Mouse (Mus musculus) sigmoid colon, adult 10 weeks (tissue): Measurements from ENCODE around the gene Kif15. TPM values are rescaled to one million over a fixed set of nuclear protein-coding genes. Genes with fewer than 3 reads are reported as not detected.

ENCODE experiments used
- polyA plus RNA-seq: library from polyadenylated mRNA; stranded (reverse); fragments of 350-450 nt; fragmentation: Illumina TruSeq; extraction: RNeasy Lipid Tissue Mini Kit (QIAGEN cat#74804); gene quantifications from one replicate; pipeline ENCODE4 v1.2.3, GENCODE M21; 2014; ENCODE audit warnings: low read depth, low replicate concordance

Gene Kif15
- 29.9 TPM for polyA plus RNA-seq

DNA sequence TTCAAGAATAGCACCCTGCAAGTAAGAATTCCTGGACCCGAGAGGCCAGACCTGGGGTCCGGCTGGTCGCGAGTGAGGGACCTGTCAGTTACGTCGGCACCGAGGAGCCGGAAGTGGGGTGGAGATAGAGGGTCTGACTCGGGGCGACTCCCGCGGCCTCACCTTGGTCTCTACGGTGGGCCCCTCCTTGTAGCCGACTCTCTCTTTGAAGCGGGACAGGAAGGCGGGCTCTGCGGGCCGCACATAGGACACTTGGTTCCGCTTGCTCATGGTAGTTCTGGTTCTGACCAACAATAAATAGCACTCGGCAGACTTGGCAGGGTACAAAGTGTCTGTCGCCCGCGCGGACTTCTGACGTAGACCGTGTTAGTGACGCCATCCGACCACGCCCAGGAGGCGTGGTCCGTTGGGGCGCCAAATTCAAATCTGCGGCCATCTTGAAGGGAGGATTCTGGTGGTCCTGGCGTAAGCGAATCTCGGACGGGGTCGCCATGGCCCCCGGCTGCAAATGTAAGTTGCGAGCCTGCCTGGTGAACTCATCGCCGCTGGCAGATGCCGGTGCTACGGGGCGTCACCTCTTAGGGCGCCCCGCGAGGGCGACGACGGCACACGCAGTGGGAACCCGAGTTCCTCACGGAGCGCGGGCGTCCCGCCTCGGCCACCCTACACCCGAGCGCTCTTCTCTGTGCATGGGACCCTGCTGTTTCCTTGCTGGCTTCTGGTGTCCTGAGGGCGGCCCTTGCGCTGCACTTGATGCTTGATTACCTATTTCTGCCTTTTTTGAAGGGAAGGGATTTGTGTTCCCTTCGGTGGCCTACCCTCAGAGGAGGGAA is at the start of gene Kif15, which contains the start of gene 1110059G10Rik:
Kif15 (plus strand) TSS at position 404 of the 833 bp plus-strand sequence.
1110059G10Rik (minus strand) TSS at position 358 of the 833 bp plus-strand sequence.

DNA sequence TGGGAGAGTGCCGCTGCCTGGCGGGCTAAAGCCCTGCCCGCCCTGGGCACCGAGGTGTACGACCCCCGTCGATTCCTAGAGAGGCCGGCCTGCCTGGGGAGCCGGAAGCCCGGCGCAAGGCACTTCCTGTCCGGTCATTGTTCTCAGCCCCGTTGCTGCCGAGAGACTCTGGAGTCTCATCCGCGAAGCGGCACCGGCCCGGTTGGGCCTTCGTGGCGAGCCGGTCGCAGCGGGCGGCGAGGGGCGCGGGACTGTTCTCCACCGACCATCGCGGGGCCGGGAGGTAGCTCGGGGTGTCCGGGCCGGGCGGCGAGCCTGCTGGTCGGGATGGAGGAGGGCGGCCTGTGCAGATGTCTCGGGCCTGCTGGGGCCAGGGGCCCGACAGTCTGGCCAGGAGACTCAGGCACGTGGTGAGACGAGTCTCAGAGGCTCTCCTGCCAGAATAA is 27.9 kb upstream of the Kif15 start, which contains the start of gene Zfp105:
Zfp105 (plus strand) TSS at position 137 of the 446 bp plus-strand sequence.

DNA sequence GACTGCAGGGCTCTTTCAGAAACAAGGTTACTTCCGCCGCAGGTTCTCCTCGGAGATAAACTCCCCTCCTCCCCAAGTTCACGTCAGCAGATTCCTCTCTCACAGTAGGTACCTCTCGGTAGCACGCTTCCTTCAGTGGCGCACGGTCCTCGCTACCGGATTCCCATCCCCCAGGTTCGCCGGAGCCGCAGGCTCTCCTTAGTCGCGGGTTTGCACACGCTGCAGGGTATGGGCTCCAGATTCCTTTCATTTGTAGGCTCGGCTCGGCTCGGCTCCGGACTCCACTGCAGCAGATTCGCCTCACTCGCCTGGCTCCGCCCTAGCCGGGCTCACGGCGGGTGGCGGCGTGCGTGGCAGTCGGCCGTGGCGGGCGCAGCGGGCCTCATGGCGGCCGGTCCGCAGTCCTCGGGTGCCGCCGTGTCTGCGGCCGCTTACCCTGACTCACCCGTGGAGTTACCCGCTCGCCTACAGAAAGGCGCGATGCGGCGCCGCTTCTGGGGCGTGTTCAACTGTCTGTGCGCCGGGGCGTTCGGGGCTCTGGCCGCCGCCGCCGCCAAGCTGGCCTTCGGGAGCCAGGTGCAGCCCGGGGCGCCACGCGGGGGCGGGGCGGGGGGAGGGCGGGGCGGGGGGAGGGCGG is 70.3 kb downstream of the Kif15 start, which contains the start of gene Tmem42:
Tmem42 (plus strand) TSS at position 332 of the 637 bp plus-strand sequence.

DNA sequence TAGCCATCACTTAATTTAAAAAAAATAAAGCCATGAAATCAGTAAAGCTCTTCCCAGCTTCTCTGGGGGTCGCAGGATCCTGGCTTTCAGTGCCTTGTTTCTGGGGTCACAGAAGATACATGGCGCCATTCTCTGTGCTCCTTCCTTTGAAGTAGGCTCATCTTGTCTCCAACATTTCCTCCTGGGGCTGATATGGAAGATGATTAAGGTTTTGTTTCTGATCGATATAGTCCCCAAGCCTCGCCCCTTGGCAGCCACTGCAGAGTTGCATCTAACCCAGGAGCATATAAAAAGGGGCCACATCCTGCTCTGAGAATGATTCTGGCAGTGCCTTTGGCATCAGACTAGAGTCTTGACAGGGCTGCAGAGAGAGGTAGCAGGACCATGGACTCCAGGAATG is 83.6 kb downstream of the Kif15 start, which contains the start of gene Tgm4:
Tgm4 (plus strand) TSS at position 301 of the 400 bp plus-strand sequence.

Other genes with a start within 250 kb of the Kif15 start
- not detected for gene Topaz1, start 203.7 kb upstream of the Kif15 start, polyA plus RNA-seq
- gene Tcaim, start 145.5 kb upstream of the Kif15 start, polyA plus RNA-seq = 17.8 TPM
- not detected for gene Gm35549, start 107.0 kb upstream of the Kif15 start, polyA plus RNA-seq
- 161 TPM for gene Zfp445, start 85.0 kb upstream of the Kif15 start, polyA plus RNA-seq
- gene Zkscan7, start 65.4 kb upstream of the Kif15 start, polyA plus RNA-seq = 40.1 TPM
- 3.2 TPM for gene Zfp105, start 28.0 kb upstream of the Kif15 start, polyA plus RNA-seq
- 105 TPM for gene 1110059G10Rik, start within 50 bp of the Kif15 start, polyA plus RNA-seq
- 10.6 TPM for gene Tmem42, start 70.3 kb downstream of the Kif15 start, polyA plus RNA-seq
- gene Tgm4, start 83.7 kb downstream of the Kif15 start, polyA plus RNA-seq = not detected
- gene Zdhhc3, start 162.2 kb downstream of the Kif15 start, polyA plus RNA-seq = 42.0 TPM
- 19.9 TPM for gene Exosc7, start 162.2 kb downstream of the Kif15 start, polyA plus RNA-seq
- gene Clec3b, start 199.9 kb downstream of the Kif15 start, polyA plus RNA-seq = not detected